Mouse (Mus musculus): ENCODE data around the gene Ubr3.

- no peak for TF ChIP-seq CTCF (IDR thresholded peaks at IDR 0.05; ENCODE audit: borderline replicate concordance, insufficient read depth, low read depth, low read length)
- TF ChIP-seq POLR2A (IDR thresholded peaks at IDR 0.05; ENCODE audit: borderline replicate concordance, insufficient read depth, low read length): no peak
These were observed 47.8 kb upstream of the Ubr3 start for GRCm38 (mm10) chr2:69849215-69849614.

All from cerebellum, adult 2 months (tissue).